Mouse (Mus musculus): Measurements from ENCODE around the gene Itprip.
A peak's percentile ranks its signal among the peaks of the same experiment; 100 is the strongest.

Itprip gene

DNA sequence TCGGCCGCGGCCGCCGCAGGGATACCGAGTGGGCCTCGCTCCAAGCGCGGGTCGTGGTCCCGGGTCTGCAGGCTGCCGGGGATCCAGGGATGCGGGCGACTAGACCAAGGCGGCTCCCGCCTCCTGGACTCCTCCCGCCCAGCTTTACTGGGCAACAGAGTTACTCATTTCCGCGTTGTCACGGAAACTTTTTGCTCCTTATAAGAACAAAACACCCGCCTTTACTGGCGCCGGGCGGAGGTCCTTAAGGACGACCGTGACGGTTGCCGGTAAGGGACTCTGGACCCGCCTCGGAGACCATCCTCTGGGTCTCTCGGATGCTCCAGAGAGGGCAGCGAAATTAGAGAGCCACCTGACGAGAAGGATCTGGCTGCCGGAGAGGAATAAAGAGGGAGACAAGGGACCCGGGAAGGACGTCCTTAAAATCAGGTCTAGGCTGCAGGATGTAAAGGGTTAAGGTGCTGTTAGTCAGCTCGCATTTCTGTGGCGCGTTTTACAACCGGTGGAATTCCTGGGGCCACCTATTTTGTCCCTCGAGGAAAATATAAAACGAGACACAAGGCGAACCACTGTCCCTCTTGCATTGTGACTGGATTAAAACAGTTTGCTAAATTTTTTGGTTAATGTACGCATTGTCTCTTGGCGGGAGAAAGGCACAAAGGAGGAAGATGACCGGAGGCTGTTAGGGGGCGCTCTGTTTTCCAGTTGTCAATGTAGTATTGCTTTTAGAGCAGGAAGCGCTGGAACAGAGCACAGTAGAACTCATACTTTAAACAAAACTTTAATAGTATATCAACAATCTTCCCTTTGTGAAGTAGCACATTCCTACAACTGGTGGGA lies at the start of gene Itprip, which contains the start of gene Cfap43:
Gene Itprip, minus strand, starts transcription at position 174 of the 840 bp plus-strand sequence.
Gene Cfap43, minus strand, starts transcription at position 162 of the 840 bp plus-strand sequence.
- peak; percentile 72 for DNase-seq (ENCODE audit: low spot score)

DNA sequence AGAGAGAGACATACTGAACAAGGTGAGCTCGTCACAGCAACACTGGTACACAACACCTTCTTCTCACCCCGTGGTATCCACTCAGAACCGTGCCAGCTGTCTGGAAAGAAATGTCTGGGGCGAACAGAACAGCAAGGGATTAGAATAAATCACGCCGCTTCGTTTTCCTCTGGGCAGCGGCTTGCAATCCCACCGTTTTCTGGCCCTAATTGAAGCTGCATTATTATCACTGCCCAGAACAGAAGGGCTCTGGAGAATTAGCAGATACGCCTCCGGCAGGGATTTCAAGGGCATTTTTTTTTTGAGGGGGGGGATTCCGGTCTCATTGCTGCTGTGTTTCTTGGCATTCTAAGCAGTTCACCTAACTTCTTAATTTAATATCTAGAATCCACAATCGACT lies 39.1 kb upstream of the Itprip start:
- no peak for DNase-seq (ENCODE audit: low spot score)

DNA sequence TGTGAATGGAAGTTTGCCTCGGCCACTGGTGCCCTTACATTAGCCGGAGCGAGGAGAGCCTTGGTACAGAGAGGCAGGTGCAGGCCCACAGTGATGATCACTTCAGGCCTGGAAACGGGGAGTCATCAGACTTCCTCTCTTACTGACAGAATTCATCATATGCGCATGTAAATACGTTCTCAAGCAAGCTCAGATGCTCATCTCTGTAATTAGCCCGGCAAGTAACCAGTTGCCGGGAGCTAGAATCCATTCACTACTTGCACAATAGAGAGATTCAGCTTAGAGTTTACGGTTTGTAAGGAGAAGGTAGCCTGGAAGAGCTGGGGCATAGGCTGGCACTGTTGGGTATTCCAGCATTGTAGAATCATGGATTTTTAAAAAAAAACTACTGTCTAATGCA lies 34.1 kb upstream of the Itprip start:
- no peak for DNase-seq (ENCODE audit: low spot score)

DNA sequence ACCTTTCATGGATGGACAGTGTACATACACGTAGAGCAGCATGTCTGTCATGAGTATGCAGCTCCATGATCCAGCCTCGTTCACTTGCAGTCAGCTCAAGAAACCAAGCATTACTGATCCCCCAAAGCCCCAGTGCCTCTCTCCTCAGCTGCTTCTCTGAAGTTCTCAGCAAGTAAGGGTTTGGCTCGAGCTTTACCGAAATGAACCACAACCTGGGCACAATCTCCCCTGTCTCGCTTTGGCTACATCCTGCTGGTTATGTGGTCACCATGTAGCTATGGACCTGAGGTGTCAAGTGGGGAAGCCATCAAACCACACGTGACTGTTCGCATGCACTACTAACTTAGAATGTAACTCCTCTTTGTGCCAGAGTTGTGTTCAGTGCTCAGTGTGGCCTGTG lies 31.8 kb upstream of the Itprip start:
- no peak for DNase-seq (ENCODE audit: low spot score)

DNA sequence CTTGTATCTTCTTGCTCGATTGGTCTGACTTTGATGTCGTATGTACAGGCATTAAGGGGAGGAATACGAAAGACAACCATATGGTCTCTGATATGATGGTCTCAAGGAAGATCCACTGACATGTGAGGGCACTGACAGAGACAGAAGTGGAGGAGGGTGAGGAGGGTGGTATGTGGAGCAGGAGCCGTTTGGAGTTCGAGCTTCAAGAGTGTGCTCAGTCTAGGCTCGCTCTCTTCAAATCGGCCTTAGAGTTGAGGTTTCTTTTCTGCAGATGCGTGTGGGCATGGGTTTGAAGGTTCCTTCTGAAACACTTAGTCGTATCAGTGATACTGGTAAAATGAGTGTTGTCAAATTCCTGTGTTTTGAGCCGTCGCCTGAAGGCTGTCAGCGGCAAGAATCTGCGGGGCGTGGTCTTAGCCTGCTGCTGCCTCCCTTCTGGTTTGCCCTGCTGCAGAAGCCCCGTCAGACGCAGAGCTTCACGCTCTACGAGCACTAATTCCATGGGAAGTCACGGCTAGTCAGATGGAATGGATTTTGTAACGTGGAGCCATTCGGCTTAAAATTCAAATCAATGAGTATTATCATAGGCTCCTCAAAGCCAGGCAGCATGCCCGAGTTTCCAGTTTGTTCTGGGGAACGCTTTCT lies 27.8 kb upstream of the Itprip start:
- no peak for DNase-seq (ENCODE audit: low spot score)

DNA sequence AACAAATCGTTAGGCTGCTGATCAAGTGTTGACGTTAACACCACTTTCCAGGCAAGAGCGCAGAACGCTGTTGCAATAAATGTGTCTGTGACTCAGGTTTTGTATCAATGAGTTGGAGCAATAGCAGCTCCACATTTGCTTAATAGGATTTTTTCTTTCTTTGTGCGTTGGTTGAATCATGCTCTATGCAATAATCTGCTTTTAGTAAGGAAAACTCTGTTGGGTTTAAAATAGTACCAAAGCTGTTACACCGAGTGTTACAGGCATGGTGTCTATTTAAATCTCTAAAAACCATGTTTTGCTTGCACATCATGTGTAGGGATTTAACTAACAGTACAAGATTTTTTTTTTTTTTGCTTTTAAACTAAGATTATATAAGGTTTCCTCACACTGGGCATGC lies 20.3 kb upstream of the Itprip start:
- no peak for DNase-seq (ENCODE audit: low spot score)

DNA sequence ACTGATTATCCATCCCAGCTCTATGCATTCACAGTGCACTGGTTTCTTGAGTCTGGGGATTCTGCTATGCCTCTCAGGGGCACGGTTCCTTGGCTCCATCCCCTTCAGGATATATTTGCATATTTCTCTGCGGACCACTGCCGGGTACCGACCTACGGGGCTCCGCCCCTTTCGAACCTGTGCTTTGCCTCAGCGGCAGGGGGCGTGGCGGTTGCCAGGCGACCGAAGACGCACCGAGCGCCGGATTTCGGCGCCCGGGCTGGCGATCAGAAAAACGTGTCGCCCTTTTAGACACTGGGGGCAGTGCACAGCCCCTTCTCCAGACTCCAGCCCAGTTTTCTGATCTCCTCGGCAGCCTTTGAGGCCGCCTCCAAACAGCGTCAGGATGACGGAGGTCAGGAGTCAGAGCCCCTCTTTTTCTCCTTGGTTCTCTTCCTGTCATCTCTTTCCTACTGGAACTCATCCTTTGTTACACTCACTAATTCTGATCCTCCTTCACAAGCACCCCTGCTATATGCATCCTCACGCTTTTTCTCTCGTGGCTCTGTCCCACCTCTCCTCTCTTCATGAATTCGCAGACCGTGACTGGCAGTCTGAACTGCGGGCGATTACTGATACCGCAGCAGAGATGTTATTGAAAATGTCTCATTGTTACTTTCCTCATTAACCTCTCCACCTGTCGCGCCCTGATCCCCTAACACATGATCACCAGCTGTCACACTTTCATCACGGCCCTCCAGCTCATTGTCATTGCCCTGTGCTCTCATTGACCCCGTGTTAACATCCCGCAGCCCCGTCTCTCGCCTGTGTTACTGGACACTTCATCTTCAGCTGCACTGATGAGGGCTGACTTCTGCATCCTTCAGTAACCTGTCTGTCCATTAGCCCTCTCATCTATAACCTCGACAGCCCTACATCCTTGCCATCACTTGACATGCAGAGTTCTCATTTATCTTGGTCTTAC lies 18.6 kb upstream of the Itprip start, which contains the start of gene Cfap58:
Gene Cfap58, plus strand, starts transcription at position 233 of the 964 bp plus-strand sequence.
- peak; percentile 66 for DNase-seq (ENCODE audit: low spot score)

DNA sequence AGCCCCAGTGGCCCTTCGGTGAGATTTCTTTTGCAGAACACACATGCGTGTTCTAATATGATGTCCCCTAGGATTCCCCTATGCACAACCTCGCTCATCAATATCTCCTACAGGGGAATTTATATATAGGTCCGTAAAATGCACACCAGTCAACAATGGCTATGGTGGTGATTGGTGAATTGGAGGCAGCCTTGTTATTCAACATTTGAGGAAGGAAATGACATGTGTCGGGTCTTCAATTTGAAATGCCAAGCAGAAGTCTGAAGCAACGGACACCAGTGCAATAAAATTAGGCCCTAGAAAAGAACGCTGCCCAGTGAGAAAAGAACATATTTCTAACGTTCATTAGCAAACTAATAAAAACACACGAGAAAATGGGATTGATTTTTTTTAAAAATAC lies 17.8 kb upstream of the Itprip start:
- no peak for DNase-seq (ENCODE audit: low spot score)

DNA sequence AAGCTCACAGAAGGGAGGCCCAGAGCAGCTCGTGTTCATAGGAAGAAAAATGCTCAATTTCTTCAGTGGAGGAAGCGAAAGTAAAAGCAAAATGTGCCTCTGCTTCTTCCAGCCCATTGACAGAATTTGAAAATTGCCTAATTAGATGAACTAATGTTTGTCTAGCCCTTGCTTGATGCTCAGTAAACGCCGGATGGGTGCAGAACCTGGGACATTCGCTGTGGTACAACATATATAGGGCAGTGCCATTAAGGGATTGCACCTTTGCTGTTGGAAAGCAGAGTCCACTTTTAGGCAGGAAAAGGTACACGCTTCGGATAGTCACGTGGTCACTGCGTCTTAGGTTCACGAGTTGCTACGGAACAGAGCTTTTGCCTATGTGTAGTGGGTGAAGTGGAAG lies 17.4 kb upstream of the Itprip start:
- no peak for DNase-seq (ENCODE audit: low spot score)

DNA sequence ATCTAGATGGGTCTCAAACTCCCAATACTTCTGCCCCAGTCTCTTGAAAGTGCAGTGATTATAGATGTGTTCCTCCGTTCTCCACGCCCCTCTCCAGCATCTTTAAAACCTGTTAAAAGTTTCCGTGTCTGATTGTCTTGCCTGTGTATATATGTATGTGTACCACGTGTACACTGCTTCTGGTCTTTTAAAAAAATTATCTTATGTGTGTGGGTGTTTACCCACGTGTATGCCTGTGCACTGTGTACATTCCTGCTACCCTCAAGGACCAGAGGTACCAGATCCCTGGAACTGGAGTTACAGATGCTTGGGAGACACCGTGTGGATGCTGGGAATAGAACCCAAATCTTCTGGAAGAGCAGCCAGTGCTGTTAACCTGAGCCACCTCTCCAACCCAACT lies 16.4 kb upstream of the Itprip start:
- DNase-seq (ENCODE audit: low spot score), result no peak

DNA sequence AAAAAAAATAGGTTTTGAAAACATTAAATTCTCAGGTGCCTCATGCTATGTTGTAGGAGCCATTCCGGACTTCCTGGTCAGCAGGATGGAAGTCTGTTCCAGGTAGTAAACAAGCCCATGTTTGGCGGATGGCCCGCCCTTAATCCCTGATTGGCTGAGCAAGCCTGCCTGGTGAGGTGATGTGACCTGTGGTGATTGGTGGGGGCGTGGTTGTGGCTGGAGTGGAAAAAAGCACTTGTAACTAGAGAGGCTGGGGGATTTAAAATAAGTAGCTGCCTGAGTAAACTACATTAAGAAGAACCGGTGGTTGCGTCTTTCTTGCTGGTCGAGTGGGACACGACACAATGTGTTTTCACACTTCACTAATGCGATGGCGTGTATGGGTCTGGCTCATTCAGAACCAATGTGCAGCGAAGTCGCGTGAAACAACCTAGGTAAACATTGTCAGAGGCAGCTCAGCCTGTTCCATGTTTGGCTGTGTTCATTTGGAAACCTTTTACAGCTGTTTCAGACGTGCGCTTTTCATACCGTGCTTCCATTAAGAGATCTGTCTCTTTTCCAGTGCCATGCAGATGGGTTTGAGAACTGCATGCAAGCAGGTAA lies 15.6 kb upstream of the Itprip start:
- DNase-seq (ENCODE audit: low spot score), result no peak

DNA sequence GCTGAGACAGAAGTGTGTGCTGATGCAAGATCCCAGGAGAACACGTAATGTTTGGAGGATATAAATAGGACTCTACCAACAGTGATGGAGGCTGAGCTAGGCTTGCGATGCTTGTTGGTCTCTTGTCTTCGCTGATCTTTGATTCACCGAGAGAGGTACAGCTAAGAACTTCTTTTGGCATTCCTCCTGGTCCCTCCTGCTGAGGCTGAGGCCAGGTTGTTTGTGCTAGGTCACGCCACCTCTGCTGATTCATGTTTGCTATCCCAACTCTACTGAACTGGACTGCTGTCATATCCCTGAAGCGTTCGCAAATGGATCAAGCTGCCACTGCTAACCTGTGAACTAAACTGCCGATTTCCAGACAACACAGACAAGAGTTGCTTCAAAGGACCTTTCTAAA lies 15.0 kb upstream of the Itprip start:
- no peak for DNase-seq (ENCODE audit: low spot score)

DNA sequence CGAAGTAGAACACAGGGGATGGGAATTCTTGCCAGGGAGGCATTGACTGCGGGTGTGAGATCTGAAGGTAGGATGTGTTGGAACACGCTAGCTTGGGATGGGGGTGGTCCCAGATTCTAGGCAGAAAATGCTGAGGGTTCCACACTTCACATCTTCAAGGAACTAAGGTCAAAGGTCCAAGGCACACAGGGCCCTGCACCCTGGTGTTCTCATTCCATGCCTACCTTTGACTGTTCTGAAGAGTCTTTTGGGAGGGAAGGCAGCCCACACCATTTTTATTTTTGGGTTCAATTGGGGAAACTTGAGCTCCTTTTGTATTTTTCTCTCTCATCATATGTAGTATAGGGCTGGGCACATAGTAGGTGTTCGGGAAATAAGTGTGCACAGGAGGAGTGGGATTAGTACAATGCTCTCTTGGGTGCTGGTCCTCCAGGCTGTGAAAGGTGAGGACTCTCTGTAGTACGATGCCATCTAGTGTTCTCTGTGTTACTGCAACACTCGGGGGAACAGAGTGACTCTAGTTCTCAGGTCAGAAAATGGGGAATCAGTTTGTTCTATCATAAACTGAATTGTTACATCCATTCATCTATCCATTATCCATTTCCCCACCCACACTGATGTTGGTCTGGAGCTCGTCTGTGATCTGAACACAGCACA lies 13.0 kb upstream of the Itprip start:
- DNase-seq (ENCODE audit: low spot score), result no peak

DNA sequence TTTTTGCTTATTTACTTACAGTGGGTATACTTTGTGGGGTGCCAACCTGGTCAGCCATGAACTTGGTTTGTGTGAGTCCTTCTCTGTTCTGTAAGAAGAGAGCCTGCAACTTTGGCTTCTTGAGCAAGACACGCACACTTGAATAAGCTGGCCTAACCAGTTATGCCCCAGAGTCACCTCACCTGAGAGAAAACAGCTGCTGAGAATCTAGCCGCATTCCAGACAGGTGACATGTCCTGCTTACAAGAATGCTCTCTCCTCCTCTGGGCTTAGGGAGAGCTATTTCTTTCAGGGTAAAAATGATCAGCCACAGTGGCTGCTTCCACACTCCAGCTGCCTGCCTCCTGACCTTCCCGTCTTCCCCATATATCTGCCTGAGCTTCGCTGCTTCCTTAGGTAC lies 9.9 kb upstream of the Itprip start:
- no peak for DNase-seq (ENCODE audit: low spot score)

DNA sequence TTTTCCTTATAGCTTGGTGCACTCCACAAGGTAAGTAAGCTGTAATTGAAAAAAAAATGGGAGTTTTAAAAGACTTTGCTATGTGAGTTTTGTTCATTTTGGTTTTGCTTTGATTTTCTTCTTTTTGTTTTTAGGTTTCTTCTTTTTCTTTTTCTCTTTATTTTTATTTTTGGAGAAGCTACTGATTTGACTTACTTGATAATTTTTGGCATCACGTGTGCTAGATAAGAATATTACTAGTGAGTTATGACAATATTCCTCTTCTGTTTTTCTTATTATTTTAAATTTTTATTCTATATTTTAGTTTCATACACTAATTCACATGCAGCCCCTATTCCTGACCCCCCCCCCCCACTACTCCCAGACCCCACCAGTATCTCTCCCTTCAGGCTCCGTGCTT lies 7.9 kb upstream of the Itprip start:
- DNase-seq (ENCODE audit: low spot score), result no peak

DNA sequence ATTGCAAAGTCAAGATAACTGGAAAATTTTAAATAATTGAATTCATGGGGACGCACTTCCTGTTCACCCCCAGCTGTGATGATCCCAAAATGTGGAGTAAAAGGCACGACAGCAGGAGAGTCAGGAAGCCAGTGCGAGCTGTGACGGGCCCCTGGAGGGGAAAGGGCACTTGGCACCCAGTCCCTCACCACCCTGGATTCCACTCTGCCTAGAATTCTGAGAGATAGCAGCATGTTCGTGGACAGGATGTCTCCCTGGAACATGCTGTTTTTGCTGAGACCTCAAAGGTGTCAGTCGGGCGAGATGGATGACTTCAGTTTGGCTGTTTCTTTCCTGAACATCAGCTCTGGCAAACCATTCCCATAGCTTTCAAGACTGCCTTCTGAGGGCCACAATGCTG lies 6.7 kb upstream of the Itprip start:
- no peak for DNase-seq (ENCODE audit: low spot score)

DNA sequence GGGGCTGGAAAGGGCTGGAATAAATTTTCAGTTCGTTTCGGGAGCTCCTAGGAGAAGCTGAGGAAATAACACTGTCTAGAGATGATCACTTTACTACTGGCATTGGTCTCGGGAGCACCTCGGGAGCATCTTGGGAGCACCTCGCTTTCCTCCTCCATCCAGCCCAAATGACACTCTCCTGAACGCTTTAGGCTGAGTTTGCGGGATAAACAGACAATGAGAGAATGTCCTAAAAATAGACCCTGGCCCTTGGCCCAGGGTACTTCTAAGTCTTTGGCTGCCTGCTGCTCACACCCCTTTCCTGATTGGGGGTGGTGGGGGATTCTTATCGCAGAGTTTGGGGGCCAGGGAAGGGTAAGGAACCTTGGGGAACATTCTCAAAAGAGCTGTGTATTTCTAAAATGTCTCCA lies 872 bp upstream of the Itprip start:
- no peak for DNase-seq (ENCODE audit: low spot score)

DNA sequence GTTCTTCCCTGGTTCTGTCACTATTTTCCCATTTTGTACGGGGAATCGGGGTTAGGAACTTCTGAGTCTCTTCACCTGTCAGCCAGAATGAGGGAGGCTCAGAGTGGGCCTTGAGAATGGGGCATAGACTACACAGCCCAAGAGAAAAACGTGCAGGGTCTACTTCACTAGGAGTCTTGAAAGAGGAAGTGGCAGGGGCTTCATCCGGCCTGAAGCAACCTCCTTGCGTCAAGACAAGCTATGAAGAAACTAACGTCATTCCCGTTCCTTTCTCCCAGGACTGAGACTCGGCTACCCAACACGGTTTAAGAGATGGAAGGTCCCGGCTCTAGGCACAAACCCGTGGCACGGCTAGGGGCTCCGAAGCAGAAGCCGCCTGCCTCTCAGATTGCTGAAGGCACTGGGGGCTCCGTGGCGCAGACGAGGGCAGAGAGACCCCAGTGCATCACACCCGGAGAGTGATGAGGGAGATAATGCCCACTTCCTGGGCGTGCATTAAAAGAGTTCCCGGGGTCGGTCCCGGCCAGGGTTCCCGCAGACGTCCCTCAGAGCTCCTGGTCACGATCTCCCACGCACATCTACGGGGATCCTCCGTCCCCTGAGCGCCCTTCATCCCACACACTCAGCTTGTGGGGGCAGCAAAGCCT lies 521 bp downstream of the Itprip start:
- DNase-seq (ENCODE audit: low spot score), result peak; percentile 21

DNA sequence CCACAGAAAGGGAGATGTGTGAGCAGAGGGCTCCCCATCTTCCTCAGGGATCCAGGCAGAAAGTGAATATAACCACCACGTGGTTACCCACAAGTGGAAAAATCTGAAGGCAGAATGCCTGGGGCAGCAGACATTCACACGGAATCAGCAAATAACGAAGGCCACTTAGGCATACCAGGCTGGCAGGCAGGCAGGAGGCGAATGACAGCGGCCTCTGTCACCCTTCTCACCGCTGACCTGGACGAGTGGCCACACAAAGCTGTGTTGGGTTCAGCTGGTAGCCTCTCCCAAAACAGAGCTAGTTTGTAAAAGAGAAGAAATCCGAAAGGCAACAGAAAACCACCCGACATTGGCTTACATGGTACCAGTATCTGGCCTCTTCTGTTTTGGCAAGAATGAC lies 1.1 kb downstream of the Itprip start:
- no peak for DNase-seq (ENCODE audit: low spot score)

DNA sequence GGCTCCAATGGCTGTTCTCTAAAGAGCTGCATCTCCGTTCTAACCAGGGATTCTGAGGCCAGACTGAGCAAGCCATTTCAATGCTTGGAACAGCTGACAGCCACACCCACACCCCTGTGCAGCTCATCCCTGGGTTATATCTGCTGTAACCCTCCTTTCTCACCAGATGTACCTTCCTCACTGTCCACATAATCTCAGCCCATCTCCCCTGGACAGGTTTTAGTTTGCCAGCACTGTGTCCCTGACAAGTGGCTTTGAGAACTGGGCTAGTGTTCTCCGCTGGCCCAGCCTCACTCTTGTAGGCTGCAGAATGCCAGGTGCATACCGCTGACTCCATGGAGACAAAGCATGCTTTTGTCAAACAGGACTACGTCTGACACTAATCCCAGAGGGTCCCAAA lies 1.7 kb downstream of the Itprip start:
- DNase-seq (ENCODE audit: low spot score), result no peak

DNA sequence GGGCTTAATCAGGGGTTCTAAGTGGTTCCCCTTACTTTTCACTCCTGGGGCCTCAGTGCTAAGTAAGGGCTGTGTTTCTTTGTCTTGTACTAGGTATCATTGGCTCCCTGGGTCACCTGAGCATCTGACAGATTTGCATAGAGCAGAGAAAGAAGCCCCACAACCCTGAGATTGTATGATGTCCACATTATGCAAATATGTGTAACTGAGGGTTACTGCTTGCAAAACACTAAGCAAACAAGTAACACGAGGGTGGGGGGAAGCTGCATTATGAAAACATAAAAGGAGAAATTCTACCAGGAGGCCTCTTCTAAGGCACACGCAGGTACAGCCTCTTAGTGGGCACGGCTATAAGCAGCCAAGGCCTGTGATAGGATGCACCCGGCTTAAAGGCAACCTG lies 3.8 kb downstream of the Itprip start:
- DNase-seq (ENCODE audit: low spot score), result no peak
